Mouse (Mus musculus) neutrophil, adult 65 days (primary cell): ENCODE measurements around the gene D1Ertd622e. TPM values are rescaled to one million over a fixed set of nuclear protein-coding genes. Genes with fewer than 3 reads are reported as not detected.

Source experiments
- total RNA-seq: library from RNA; stranded (reverse); gene quantifications from 2 replicates; pipeline ENCODE4 v1.2.4, GENCODE M21; 2023

D1Ertd622e gene
- total RNA-seq = 133 and 161 TPM in 2 replicates

DNA sequence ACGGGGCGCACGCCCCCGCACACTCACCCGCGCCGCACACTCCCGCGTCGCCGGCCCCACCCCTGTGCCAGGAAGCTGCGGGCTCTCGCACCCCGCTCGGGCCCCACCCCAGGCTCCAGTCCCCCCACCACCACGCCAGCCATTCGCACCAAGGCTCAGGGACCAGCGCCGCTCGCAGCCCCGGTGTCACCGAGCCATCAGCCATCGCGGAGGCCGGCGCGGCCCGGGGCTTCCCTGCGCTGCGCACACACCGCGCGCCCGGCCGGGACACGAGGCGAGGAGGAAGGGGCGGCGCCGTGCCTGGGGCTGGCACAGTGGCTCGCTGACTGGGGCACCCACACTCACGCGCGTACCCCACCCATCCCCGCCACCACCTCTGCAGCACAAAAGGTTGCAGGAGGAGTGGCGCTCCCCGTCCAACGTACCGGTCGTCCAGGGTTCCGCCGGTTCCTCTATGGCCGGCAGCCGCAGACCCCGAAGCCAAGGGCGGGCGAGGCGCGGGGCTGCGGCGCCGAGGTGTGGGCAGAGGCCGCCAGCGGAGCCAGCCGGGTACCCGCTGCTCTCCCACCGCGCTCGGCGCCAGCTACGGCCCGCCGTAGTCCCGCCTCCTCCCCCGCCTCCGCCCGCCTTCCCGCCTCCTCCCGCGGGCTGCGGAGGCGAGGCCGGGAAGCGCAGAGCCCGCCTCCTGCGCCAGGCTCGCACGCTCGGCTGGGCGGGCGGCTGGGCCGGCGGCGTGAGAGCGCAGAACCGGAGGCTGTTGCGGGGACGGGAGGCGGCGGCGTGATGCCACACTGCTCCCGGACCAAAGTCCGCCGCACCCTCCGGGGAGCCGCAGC is at the start of gene D1Ertd622e:
TSS of gene D1Ertd622e (minus strand) at position 669 of the 836 bp plus-strand sequence.

Other genes starting within 250 kb of the D1Ertd622e start
- 5.6 and 5.8 TPM in 2 replicates for gene Gin1, start 108.1 kb upstream of the D1Ertd622e start, total RNA-seq
- 20.3 and 24.3 TPM in 2 replicates for gene Ppip5k2, start 108.3 kb upstream of the D1Ertd622e start, total RNA-seq